Mouse (Mus musculus): ENCODE measurements around the gene Ccdc63.
"Not testable (repeated sequence)": the region's sequence is repeated elsewhere in the genome, so short reads cannot be mapped to it uniquely, and the experiment has no call there.

Gene Ccdc63

DNA sequence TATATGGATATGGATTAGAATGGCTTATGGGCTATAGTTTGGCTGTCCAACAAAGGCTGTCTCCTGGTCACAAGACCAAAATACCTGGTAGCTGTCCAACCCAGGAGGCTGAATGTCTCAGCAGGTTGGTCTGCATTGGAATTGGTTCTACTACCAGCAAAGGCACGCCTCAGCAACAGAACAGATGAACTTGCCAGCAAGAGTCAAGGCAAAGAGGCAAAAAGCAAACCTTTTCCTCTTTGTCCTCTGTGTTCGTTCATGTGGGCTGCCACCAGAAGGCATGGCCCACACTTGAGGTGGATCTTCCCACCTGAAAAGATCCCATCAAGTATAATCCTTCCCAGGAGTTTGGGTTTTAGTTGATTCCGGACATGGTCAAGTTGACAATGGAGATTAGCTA is at the start of gene Ccdc63:
Gene Ccdc63 (minus strand): TSS at position 101 of the 400 bp plus-strand sequence.
- no peak for DNase-seq (ENCODE audit: low spot score)

DNA sequence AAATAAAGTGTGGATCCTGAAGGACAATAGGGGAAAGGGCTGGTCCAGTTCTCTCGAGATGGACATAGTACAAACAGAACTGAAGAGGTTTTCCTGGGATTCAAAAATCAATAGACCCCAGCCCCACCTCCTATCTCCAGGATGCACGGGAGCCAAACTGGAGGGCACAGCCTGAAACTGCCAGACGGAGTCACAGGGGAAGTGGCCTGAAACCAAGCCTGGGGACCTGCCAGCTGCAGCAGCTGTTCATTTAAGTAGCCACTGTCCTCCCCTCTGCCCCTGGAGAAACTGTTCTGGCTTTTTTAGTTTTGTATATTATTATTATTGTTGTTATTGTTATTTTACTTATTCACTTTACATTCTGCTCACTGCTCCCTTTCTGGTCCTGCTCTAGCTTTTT is 48.5 kb upstream of the Ccdc63 start:
- DNase-seq (ENCODE audit: low spot score) = no peak

DNA sequence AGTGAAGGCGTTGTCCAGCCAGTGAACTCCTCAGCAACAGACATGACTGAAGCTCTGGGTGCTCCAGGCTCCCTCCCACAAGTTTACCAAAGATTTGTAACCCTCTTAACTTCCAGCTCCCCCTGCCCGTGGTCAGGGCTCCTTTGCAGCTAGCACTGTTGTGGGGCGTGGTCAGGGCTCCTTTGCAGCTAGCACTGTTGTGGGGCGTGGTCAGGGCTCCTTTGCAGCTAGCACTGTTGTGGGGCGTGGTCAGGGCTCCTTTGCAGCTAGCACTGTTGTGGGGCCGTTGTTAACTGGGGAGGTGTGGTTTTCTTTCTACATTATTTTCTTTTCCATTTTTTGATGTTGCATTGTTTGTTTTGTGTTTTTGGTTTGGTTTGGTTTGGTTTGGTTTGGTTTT is 44.2 kb upstream of the Ccdc63 start:
- DNase-seq (ENCODE audit: low spot score) = not testable (repeated sequence)

DNA sequence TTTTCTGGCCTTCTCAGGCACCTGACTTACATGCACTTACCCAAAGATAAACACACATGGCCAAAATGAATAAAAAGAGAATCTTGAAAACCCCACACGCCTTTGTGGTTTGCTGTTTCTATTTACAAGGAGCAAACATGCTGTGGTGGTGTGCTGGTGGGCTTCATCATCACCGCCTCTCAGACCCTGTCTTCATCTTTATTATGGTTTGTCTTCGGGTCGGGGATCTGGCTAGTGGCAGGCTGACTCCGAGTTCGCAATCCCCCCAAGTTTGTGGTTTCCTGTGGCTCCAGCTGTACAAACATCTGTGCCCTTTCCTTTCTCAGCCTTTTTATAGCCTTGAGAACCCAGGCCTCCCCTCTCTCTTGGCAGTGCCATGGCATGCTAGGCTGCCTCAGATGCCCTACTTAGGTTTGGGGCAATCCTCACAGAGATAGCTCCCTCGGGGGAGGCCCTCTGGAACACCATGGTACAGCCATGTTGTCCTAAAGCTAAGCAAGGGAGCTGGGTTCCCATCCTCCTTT is 43.7 kb upstream of the Ccdc63 start:
- DNase-seq (ENCODE audit: low spot score) = no peak

DNA sequence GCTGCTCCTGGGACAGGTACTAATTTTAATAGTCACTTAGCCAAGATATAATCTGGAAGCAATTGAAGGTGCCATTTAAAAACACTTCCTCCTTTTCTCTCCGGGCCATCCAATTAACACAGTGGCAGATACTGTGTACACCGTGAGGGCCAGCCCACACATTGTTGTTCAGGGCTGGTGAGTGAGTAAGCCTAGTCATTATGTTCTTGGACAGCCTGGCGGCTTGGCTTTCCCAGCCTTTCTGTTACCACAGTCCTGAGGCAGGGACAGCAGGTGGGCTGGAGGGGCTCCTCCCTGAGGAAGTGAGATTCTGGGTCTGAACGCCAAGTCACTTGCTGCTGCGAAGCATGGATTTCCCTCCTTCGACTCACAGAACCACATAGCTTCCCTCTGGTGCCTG is 39.0 kb upstream of the Ccdc63 start:
- no peak for DNase-seq (ENCODE audit: low spot score)

DNA sequence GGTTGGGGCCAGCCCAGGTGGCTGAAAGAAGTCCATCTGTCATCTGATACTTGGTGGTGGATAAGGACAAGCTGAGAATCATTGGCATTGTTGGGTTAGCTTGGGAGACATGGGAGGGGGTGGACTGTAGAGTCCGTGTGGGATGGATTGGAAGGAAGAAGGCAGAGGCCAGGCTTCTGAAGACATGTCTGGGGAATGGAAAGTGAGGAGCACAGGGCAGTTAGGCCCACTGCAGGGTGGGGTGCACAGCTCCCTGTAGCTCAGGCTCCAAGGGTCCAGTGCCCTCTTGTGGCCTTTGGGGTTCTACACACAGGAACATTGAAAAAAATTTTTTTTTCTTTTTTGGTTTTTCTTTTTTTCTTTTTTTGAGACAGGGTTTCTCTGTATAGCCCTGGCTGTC is 35.8 kb upstream of the Ccdc63 start:
- peak; percentile 80 for DNase-seq (ENCODE audit: low spot score)

DNA sequence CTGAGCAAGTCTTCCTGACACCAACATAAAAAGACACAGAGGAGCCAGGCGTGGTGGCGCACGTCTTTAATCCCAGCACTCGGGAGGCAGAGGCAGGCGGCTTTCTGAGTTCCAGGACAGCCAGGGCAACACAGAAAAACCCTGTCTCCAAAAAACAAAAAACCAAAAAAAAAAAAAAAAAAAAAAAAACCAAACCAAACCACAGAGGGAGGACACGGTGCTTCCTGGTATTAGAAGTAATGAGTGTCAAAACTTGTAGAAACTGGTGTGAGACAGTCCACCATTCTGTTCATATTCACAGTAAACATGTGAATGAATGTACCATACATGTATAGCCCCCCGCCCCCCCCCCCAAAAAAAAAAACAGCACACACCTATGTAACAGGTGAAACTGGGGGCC is 35.3 kb upstream of the Ccdc63 start:
- DNase-seq (ENCODE audit: low spot score) = no peak

DNA sequence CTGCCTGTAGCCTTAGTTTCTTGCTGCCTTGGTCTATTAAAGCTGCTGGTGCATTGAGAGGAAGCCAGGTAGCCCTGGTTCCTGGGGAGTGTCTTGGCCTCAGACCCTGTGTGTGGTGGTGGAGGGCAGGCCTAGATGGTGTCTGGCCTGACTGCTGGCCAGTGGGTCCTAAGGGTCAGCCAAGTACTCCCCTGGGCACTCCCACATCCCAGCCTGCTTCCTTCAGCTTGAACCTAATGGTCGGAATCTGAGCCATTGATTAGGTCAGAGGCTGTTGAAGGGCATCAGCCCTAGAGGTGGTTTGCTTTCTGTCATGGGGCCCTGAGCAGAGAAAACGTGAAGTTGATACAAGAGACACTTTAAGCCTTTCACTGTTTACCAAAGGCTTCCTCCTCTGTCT is 34.8 kb upstream of the Ccdc63 start:
- no peak for DNase-seq (ENCODE audit: low spot score)

DNA sequence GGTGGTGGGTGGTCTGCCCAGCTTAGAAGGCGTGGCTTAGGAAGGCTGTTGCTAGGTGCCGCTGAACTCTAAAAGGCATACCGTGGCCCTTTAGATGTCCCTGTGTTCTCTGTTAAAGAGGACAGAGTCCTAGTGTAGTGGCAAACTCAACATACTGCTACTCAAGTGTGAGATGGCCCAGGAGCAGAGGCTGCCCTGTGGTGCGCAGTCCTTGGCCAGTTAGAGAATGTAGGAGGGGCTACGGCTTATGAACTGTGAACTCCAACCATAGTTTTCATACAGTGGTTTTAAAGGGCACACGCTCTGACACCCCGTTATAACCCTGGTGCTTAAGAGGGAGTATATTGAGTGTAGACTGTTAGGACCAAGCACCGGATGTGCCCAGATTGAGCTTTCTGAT is 30.4 kb upstream of the Ccdc63 start:
- no peak for DNase-seq (ENCODE audit: low spot score)

DNA sequence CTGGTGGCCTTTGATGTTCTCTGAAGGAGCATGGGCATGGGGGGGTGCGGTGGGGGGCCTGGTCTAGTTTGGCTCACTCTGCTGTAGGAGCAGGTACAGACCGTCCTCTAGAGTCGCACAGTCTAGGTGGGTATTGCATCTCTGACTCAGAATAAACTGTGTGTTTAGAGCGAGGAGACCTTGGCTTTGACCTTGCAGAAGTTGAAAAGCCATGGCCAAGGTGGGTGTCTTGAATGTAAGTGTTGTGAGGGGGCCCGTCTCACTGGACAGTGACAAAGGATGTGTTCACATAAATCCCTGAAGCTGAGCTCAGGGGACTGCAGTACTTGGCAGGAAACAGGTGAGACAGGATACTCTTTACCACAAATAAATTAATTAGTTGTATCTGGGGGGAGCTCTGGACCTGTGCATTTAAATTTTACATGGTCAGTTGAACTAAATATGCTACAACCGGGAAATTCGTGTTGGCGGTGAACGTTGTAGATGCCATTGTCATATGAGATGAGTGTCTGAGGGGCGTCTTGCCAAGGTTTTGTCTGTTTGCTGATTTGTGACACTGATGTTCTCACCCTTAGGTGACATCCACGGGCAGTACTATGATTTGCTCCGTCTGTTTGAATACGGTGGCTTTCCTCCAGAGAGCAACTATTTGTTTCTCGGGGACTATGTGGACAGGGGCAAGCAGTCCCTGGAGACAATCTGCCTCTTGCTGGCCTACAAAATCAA is 27.9 kb upstream of the Ccdc63 start:
- DNase-seq (ENCODE audit: low spot score) = no peak

DNA sequence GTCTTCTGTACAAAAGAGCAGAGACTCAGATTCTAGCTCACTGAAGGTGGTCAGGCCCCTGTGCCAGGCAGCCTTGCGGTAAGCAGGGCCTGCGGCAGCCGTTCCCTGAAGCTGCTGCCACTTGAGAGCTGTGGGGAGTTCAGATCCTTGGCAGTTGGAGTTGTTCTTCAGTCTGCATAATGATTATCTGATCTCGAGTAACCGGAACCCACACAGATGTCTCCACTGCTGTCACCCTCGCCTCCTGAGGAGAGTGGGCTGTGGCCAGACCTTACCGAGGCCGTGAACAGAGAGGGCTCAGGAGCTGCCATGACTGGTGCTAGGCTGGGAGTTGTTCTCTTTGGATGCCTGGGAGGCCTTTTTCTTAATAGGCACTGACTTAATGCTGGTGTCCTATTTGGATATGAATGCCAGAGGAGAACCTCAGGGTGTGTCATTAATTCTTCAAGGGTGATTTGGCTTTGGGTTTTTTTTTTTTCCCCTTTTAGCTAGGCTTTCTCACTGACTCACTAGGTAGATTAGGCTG is 26.1 kb upstream of the Ccdc63 start:
- no peak for DNase-seq (ENCODE audit: low spot score)

DNA sequence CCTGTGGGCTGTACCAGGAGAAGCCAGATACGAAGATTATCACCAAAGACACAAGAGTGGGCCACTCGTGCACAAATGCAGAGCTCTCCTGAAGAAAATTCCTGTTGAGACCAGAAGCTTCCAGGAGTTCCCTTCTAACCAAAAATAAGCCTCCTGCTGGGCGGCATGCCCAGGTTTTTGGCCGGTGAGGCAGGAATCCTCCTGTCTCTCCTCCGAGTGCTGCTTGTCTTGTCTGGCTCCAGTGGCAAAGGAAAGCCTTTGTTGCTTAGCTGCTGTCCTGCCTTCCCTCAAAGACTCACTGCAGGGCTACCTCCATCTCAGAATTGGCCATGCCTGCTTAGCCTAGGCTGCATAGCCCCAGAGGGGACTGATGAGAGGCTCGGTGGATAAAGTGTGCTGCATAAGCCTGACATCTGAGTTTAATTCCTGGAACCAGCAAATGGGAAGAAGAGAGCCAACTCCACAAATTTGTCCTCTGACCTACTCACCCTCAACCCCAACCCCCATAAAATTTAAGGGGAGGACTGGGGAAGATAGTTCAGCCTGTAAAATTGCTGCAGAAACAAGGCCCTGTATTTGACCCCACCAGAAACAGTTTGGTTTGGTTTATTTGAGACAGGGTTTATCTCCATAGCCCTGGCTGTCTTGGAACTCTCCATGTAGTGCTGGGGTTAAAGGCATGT is 24.8 kb upstream of the Ccdc63 start:
- peak; percentile 75 for DNase-seq (ENCODE audit: low spot score)

DNA sequence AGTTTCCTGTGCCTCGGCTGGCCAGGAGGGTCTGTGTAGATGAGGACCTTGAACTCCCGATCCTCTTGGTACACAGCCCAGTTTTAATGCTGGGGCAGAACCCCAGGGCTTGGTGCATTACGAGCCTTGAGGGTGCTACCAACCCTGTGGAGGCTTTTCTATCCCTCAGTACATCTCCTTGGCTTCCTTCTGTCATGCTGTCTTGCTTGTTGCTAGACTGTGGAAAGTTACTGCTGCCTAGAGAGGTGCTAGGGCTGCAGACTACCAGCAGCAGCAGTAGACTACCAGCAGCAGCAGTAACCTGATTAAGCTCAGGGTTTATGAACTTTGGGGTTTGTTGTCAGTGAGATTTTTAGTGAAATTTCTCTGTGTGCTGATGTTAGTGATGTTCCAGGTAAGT is 23.4 kb upstream of the Ccdc63 start:
- DNase-seq (ENCODE audit: low spot score) = no peak

DNA sequence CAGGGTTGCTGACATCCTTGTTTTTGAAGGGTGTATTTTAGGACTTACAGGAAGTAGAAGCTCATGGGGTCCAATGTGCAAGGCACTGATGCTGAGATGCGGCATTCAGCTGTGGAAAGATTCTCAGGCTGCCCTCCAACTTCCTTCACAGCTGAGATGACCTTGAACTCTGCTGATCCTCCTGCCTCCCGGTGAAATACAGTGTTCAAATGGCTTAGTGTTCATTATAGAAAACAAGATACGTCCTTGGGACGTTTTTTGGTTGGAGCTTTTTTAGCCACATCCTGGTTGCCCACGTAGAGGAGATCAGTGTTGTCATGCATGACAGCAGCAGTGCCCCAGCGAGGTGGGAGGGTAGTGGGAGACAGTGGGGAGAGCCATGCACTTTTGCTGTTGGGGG is 22.6 kb upstream of the Ccdc63 start:
- no peak for DNase-seq (ENCODE audit: low spot score)

DNA sequence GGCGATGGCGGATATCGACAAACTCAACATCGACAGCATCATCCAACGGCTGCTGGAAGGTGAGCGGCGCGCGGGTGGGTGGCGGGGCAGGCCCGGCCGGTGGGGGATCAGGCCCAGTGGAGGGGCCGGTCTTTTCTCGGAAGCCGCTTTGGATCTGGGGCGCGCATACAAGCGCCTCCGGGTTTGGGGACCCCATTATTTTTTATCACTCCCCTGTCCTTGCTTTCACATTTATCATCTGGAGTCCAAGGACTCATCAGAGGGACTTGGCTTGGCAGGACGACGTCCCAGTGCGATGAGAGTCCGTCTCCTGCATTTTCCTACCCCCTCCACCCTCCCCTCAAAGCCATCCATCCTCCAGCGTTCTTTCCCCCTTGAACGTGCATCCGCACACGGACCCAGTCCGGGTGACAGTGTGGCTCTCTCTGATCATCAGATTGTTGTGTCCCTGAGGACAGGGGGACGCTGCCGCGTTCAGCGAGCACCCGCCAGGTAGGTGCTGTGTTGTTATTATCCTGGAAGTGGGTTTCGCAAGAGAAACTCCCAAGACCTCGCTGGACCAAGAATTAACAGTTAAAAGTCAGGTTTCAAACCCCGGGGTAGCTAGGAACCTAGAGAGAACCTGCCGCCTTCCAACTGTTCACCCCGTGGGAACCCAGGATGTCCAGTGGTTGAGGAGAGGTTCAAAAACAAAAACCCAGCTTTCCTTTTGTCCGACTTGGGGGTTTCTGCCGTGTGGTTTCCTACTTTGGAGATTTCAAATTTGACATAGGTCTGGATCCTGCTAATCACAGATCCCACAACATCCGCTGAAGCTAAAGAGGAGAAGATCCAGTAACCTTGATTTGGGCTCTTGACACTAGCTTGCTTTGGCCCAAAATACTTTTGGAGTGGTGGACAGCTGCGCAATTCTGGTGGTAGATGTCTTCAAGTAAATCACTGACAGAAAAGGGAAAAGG is 18.2 kb upstream of the Ccdc63 start:
- DNase-seq (ENCODE audit: low spot score) = peak; percentile 60

DNA sequence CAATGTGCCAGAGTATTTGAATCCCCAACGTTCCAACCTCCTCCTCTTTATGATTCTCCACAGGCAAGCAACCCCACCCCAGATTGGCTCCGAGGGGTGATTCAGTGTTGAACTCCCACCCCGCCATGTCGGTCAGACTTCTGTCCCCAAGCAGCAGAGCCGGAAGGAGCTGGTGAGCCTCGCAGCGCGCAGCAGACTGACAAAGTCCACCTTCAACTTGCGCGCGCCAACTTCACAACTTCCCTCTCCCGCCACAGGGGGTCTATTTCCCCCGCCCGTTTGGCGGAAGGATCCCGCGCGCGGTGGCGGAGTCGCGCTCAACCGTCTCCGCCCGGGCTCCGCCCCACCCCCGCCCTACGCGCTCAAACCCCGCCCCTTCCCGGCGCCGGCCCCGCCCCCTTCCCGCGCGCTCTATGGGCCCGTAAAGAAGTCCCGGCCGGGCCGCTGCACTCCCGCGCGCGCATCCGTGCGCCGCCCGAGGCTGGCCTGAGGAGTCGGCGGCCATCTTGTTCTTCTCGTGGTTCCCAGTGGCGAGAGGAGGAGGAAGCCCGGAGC is 17.3 kb upstream of the Ccdc63 start, which contains the start of gene Ppp1cc:
Gene Ppp1cc (plus strand): TSS at position 452 of the 555 bp plus-strand sequence.
- peak; percentile 96 for DNase-seq (ENCODE audit: low spot score)

DNA sequence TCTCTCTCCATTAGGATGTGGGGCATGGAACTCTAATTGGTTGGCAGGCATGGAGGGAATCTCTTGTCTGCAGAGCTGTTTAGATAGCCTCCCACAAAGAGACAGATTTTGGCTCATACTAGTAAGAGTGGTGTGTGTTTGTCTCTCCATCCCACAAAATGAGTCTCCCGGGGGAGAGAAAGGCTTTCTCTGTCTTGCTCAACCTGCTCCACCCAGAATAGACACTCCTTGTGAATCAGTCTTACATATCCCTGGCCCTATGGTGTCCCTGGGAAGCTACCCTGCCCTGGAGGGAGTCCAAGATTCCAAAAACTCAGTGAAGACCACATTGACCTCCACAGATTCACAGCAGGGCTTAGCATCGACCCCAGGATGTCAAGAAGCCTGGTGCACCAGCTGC is 15.9 kb upstream of the Ccdc63 start:
- DNase-seq (ENCODE audit: low spot score) = no peak

DNA sequence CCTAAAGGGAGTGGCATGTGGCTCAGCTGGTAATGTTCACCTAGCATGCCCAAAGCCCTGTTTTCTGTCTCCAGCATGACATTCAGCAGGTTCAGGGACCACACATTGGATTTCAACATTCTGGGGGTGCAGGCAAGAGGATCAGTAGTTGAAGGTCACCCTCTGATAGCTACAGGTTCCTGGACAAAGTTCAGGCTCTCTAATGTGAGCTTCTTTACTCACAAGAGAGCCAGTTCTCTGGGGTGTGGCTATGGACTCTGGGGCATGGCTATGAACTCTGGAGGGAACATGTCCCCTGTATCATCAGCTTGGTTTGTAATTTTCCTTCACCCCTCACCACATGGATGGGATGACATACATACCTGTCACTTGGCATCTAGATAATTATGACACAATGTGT is 15.0 kb upstream of the Ccdc63 start:
- DNase-seq (ENCODE audit: low spot score) = no peak

DNA sequence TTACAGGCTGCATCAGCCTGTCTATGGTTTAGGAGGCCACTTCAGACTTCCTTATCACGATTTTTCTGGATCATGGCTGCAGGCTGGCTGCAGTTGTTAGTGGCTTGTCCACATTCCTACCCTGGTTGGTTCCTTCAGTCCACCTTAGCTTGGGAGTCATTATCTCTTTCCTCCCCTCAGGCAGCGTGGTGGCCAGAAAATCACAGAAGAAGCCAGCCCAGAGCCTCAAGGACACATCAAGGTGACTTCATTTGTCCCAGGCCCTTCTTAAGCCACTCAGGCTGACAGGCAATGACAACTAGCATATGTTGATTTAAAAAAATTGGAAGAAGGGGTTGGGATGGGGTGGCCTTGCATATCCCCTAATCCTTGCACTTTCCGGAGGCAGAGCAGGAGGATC is 14.2 kb upstream of the Ccdc63 start:
- no peak for DNase-seq (ENCODE audit: low spot score)

DNA sequence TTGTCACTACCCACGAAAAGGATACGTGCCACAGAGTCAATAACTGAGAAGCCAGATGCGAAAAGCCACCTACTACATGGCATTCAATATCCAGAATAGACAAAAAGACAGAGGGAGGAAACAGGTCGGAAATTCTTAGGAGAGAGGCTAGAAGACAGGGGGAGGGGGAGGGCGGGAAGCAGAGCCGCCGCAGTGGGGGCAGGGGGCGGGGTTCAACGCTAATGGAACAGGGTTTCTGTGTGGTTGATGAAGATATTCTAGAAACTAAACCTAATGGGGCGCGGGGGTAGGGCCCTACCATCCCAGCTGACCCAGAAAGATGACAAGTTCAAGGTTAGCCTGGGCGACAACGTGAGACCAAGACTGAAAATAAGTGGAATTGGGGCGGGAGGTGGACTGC is 13.4 kb upstream of the Ccdc63 start:
- no peak for DNase-seq (ENCODE audit: low spot score)

DNA sequence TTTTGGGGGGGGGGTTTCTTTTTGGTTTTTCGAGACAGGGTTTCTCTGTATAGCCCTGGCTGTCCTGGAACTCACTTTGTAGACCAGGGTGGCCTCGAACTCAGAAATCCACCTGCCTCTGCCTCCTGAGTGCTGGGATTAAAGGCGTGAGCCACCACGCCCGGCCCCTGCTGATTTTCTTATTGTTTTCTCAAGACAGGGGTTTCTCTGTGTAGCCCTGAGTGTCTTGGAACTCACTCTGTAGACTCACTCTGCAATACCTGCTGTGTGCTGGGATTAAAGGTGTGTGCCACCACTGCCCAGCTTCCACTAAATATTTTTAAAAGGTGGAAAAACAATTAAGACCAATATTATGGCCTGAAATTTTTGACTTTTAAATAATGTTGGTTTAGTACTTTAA is 11.9 kb upstream of the Ccdc63 start:
- DNase-seq (ENCODE audit: low spot score) = not testable (repeated sequence)

DNA sequence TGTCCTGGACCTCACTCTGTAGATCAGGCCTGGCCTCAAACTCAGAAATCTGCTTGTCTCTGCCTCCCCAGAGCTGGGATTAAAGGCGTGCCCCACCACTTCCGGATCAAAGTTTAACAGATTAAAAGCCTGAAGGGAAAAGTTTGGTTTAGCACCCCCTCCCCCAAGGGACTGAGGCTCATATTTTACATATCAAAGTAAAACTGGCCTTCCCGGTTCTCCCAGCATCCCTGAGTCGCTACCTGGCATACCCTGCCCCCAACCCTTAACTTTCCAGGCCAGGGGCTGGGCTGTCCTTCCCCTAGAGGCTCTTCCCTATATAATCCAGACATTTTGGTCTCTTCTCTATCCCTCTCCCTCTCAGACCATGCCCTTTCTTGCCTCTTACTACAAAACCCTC is 8.6 kb upstream of the Ccdc63 start:
- DNase-seq (ENCODE audit: low spot score) = no peak
